Mouse (Mus musculus) NIH3T3 (cell line): ENCODE results near the gene Idi1.
"Not testable (repeated sequence)": the region's sequence is repeated elsewhere in the genome, so short reads cannot be mapped to it uniquely, and the experiment has no call there.

Experiments
- DNase-seq: peaks from one replicate; pipeline ENCODE4 v3.0.0-alpha.2; 2012; ENCODE audit warnings: low read depth

The Idi1 gene

DNA sequence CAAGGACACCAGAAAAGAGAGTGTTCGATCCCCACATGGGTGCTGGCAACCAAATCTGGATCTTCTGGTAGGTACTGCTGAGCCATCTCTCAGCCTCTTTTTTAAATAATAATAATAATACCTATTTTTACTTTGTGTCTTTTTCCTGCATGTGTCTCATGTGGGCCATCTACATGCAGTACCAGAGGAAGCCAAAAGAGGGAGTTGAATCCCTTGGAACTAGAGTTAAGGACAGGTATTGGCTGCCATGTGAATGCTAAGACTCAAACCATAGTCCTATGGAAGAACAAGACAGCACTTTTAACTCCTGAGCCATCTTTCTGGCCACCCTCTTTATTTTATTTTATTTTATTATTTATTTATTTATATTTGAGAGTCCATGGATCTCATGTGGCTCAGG lies 3.3 kb downstream of the Idi1 start:
- DNase-seq, result peak; percentile 55

DNA sequence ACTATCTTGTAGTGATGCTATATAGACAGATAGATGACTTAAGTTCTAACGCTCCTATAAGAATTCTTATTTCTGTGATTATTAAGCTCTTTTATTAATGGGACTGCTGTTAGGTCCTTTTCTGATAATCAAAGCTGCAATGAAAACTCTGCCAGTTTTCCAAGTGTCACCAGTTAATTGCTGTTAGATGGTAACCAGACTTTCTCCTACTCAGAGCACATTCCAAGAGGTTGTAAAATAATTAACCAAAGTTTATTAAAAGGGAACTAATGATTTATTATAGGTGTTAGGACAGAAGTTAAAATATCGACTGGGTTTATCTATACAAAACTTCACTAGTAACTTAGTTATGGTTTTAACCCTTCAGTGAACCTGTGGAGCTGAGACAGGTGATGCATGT lies 20.7 kb downstream of the Idi1 start:
- DNase-seq, result not testable (repeated sequence)

DNA sequence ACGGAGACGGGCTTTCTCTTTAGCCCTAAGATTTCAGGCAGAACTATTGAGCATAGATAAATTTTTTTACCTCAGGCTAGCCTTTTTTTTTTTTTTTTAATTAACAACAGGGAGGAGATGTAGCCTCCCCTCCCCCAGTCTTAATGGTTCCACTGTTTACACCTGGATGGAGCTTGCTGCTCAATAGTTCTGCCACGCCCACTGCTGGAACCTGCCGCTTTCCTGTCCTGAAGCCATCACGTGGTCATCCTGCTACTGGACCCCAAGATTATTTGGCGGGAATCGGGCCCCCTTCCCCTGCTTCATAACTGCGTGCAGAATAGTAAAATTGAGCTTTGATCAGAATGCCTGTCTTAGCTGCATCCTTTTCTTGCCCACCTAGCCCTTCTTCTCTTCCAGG lies 28.6 kb downstream of the Idi1 start:
- not testable (repeated sequence) for DNase-seq

DNA sequence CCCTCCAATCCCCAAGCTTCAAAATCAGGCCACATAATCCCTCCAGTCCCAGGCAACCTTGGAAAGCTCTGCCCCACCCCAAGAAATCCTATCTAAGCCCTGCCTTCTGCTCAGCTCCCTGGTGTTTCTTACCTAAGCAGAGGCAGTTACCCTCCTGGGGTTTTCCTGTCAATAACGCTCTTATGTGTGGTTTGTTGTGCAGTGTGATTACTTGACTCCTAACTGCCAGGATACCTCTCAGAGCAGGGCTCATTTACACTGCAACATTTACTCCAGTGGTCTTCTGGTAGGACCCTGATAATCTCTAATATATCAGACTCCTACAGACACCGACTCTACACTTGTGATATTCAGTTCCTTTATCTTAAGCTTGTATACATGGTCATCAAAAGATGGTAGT lies 48.2 kb downstream of the Idi1 start:
- no peak for DNase-seq

DNA sequence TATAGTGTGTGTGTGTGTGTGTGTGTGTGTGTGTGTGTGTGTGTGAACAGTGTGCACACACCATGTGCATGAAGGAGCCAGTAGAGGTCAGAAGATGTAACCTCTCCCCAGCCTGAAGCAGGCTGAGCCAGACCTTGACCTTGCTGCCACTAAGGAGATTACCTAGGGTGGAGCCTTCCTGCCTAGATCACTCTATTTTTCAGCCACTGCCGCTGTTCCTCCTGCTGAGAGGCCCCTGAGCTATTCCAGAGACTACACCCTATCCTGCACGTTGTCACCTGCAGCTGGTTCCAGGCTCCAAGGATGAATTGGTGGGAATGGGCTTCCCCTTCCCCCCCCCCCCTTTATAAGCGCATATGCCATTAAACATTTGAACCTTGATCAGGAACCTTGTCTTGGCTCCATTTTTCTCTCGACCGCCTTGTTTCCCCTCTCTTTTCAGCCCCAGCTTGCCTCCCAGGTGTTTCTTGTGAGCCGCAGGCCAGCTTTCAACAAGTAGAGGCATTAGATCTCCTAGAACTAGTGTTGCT lies 52.4 kb downstream of the Idi1 start:
- DNase-seq, result not testable (repeated sequence)

DNA sequence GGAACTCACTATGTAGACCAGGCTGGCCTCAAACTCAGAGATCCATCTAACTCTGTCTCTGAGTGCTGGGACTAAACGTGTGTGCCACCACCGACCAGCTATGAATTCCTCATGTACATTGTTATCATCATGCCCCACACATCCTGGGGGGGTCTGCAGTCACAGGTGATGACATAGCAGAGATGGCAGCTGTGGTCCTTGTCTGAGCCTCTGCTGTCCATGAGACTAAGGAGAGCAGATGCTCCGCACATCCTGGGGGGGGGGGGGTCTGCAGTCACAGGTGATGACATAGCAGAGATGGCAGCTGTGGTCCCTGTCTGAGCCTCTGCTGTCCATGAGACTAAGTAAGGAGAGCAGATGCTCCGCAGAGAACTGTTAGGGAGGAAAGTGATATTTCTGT lies 55.8 kb downstream of the Idi1 start:
- not testable (repeated sequence) for DNase-seq

DNA sequence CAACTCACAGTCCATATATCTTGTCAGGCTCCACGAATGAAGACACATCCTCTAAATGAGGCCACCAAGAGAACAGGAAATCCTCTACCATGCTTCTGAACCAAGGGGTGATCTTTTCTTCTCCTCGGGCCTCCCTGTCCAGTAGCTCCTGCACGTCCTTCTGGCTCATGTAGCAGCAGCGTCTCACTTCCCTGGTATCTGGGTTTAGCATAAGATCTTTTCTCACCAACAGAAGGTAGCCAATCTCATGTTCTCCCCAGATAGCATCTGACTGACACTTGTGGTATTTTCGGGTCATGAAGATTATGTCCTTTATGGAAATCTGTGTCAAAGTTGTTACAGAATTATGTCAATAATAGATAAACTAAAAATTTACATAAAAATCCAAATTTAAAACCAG lies 56.4 kb downstream of the Idi1 start:
- not testable (repeated sequence) for DNase-seq
